Mouse (Mus musculus) stomach, embryonic 16.5 days (tissue): Measurements from ENCODE around the gene Caln1. TPM values are rescaled to one million over a fixed set of nuclear protein-coding genes. Genes with fewer than 3 reads are reported as not detected.

Source experiments
- ATAC-seq: fragments of 200-750 bp; cut with Nextera tagmentation; 2 replicates; pipeline ENCODE4 v1.8.0; 2017; ENCODE audit warnings: moderate number of reproducible peaks, moderate TSS enrichment; ENCODE audit not compliant: insufficient read depth, low FRiP score
- H3K27ac ChIP-seq: fragments of 300-500 bp; sonication (generic); 2 replicates; pipeline ENCODE4 v1.5.1; 2014; ENCODE audit warnings: low read length
- H3K27me3 ChIP-seq: fragments of 300-500 bp; sonication (generic); 2 replicates; pipeline ENCODE4 v1.6.1; 2014; ENCODE audit warnings: low read length, control low read depth, mixed read lengths; ENCODE audit not compliant: control insufficient read depth, insufficient read depth
- H3K36me3 ChIP-seq: fragments of 300-500 bp; sonication (generic); 2 replicates; pipeline ENCODE4 v1.6.1; 2014; ENCODE audit warnings: low read length; ENCODE audit not compliant: control insufficient read depth, insufficient read depth
- H3K4me1 ChIP-seq: fragments of 300-500 bp; sonication (generic); 2 replicates; pipeline ENCODE4 v1.6.1; 2014; ENCODE audit warnings: low read length, control low read depth, mixed read lengths; ENCODE audit not compliant: control insufficient read depth, insufficient read depth
- H3K4me2 ChIP-seq: fragments of 300-500 bp; sonication (generic); 2 replicates; pipeline ENCODE4 v1.6.1; 2014; ENCODE audit warnings: low read depth, low read length, mixed read lengths
- H3K4me3 ChIP-seq: fragments of 300-500 bp; sonication (generic); replicated peaks from 2 replicates; pipeline ENCODE4 v1.5.1; 2014; ENCODE audit warnings: mild to moderate bottlenecking, low read length
- H3K9ac ChIP-seq: fragments of 300-500 bp; sonication (generic); 2 replicates; pipeline ENCODE4 v1.6.1; 2014; ENCODE audit warnings: low read length
- H3K9me3 ChIP-seq: fragments of 300-500 bp; sonication (generic); replicated peaks from 2 replicates; pipeline ENCODE4 v1.6.1; 2016; ENCODE audit warnings: low read length, control low read depth; ENCODE audit not compliant: control insufficient read depth
- WGBS: fragments of 180-500 bp; shearing (Covaris S2); extraction: QIAGEN DNeasy Blood & Tissue Kit; methylation state at CpG from one replicate; pipeline ENCODE4 v1.1.7; 2014; 5-methylcytosine and 5-hydroxymethylcytosine counted together
- polyA plus RNA-seq: library from polyadenylated mRNA; unstranded; fragments of >200 nt; fragmentation: Nextera tagmentation; extraction: Ambion mirVana; gene quantifications from 2 replicates; pipeline ENCODE4 v1.2.1, GENCODE M21; 2015

Caln1 gene
- polyA plus RNA-seq, 1 experiment from 2014 or later, result 0.23 TPM

DNA sequence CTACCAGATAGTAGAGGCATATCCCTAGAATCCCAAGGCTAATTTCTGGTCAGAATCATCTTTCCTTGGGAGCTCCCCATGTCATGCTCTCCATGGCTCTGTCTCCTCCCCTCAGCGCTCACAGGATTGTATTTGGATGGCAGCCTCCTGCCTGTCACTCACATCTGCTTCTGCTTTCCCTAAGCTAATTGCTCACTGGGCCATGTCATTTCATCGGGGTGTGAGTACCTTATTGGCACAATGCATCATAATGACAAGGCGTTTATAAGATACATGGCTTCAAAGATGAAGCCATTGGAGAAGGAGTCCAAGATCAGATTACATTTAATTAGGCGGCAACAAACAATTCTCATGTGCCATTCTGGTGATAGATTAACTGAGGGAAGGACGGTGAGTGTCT, 522.5 kb downstream of the Caln1 start:
- Histone ChIP-seq H3K36me3 (no peaks in the 10 kb centered on the region), H3K27ac (no peak overlapping the region), H3K27me3 (no peaks in the 10 kb centered on the region), H3K9ac (no peak overlapping the region), H3K4me2 (no peak overlapping the region), H3K9me3 (no peaks in the 10 kb centered on the region; the same call in 1 of the 2 replicates), H3K4me3 (no peak overlapping the region), H3K4me1 (no peaks in the 10 kb centered on the region)
- ATAC-seq, result no peak
- WGBS, result 56% methylated on average over 5 of the region's 5 CpGs

DNA sequence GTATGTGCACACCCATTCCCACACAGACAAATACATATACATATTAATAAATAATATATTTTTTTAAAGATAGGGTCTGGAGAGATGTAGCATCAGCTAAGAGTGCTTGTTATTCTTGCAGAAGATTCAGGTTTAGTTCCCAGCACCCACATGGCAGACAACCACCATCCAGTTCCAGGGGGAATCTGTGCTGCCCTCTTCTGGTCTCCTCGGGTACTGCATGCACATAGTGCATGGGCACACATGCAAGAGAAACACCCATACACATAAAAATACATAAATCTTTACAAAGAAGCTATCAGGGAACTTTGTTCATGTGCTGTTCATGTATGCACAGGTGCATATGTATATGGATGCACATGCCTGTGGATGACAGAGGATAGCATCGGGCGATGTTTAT, 526.7 kb downstream of the Caln1 start:
- no peak overlapping the region for H3K4me2 ChIP-seq
- H3K27ac ChIP-seq, result no peak overlapping the region
- H3K4me1 ChIP-seq, result no peaks in the 10 kb centered on the region
- H3K9me3 ChIP-seq, result no peaks in the 10 kb centered on the region; the same call in 1 of the 2 replicates
- H3K27me3 ChIP-seq, result no peaks in the 10 kb centered on the region
- no peak for ATAC-seq
- no peak overlapping the region for H3K9ac ChIP-seq
- H3K4me3 ChIP-seq, result no peak overlapping the region
- no peaks in the 10 kb centered on the region for H3K36me3 ChIP-seq
- 97% methylated on average over 3 of the region's 3 CpGs for WGBS

Other genes with a start within 250 kb of the Caln1 start
- 5.5 and 5.7 TPM in 2 replicates for gene Kctd7, start 224.6 kb upstream of the Caln1 start, polyA plus RNA-seq
- 34.5 and 38.8 TPM in 2 replicates for gene Rabgef1, start 197.7 kb upstream of the Caln1 start, polyA plus RNA-seq
- 31.8 and 36.6 TPM in 2 replicates for gene Tmem248, start 152.4 kb upstream of the Caln1 start, polyA plus RNA-seq
- gene Sbds, start 113.9 kb upstream of the Caln1 start, polyA plus RNA-seq, result 69.6 and 70.3 TPM in 2 replicates
- gene Tyw1, start 113.8 kb upstream of the Caln1 start, polyA plus RNA-seq, result 21.6 and 25.2 TPM in 2 replicates
- gene A330070K13Rik, start 15.2 kb downstream of the Caln1 start, polyA plus RNA-seq, result not detected in 2 replicates